Mouse (Mus musculus) kidney, embryonic 14.5 days (tissue): ENCODE measurements at regions not wholly inside any gene's neighbourhood (a gene's known extent, or its start where the extent isn't known, plus 50 kb on each side); places are given as distances from the start of the nearest gene placed in this dataset.
"Not testable (repeated sequence)": the region's sequence is repeated elsewhere in the genome, so short reads cannot be mapped to it uniquely, and the experiment has no call there.

Experiments used
- ATAC-seq: fragments of 200-750 bp; cut with Nextera tagmentation; 2 replicates; pipeline ENCODE4 v1.8.0; 2017; ENCODE audit warnings: moderate number of reproducible peaks, mild to moderate bottlenecking, moderate TSS enrichment, moderate library complexity; ENCODE audit not compliant: low FRiP score, low TSS enrichment
- H3K27ac ChIP-seq: fragments of 300-500 bp; sonication (generic); 2 replicates; pipeline ENCODE4 v1.5.1; 2014; ENCODE audit warnings: low read depth, mild to moderate bottlenecking, low read length, moderate library complexity, mixed read lengths
- H3K27me3 ChIP-seq: fragments of 300-500 bp; sonication (generic); 2 replicates; pipeline ENCODE4 v1.6.1; 2014; ENCODE audit warnings: mild to moderate bottlenecking, low read length; ENCODE audit not compliant: control insufficient read depth, insufficient read depth
- H3K36me3 ChIP-seq: fragments of 300-500 bp; sonication (generic); 2 replicates; pipeline ENCODE4 v1.6.1; 2014; ENCODE audit warnings: low read length, mixed read lengths; ENCODE audit not compliant: control insufficient read depth, insufficient read depth
- H3K4me1 ChIP-seq: fragments of 300-500 bp; sonication (generic); 2 replicates; pipeline ENCODE4 v1.6.1; 2014; ENCODE audit warnings: low read length, mixed read lengths; ENCODE audit not compliant: control insufficient read depth, insufficient read depth
- H3K4me2 ChIP-seq: fragments of 300-500 bp; sonication (generic); replicated peaks from 2 replicates; pipeline ENCODE4 v1.6.1; 2014; ENCODE audit warnings: low read depth, mild to moderate bottlenecking, low read length
- H3K4me3 ChIP-seq: fragments of 300-500 bp; sonication (generic); 2 replicates; pipeline ENCODE4 v1.5.1; 2014; ENCODE audit warnings: mild to moderate bottlenecking, low read length
- H3K9ac ChIP-seq: fragments of 300-500 bp; sonication (generic); 2 replicates; pipeline ENCODE4 v1.6.1; 2014; ENCODE audit warnings: low read depth, mild to moderate bottlenecking, low read length, moderate library complexity
- H3K9me3 ChIP-seq: fragments of 300-500 bp; sonication (generic); 2 replicates; pipeline ENCODE4 v1.6.1; 2016; ENCODE audit warnings: low read length; ENCODE audit not compliant: control insufficient read depth
- WGBS: fragments of 180-500 bp; shearing (Covaris S2); extraction: QIAGEN DNeasy Blood & Tissue Kit; methylation state at CpG from one replicate; pipeline ENCODE4 v1.1.7; 2014; 5-methylcytosine and 5-hydroxymethylcytosine counted together

DNA sequence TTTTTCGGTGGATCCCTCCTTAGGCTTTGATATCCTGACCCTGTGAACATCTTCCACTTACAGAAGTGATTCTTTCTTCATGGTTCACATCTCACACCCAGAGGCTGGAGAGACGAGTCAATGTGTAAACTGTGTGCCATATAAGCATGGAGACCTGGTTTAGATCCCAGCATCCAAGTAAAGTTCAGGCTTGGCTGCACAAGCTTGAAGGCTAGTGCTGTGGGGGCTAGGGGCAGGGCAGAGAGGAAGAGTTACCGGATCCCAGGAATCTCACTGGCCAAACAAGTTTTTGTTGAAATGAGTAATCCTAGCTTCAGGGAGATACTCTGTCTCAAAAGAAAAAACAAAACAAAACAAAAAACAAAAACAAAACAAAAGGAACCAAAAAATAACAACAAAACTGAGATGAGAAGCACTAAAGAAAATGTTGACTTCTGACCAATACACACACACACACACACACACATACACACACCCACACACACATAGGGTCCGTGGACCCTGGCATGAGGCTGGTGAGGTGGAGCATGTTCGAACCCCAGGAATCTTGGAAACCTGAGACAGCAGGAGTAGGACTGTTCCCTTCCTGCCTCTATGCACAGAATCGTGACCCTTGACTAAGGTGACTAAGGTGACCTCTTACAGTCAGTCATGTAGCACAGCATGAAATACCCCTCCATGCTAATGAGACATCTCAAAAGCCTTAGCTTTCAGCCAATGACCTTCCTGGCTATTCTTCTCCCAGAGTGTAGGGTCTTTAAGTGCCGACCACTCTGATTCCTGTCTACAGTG lies 55.2 kb downstream of the Gm12728 start:
- peak overlapping the region; percentile 24; the same call in 1 of the 2 replicates for H3K27ac ChIP-seq
- H3K4me2 ChIP-seq: no peak overlapping the region
- H3K27me3 ChIP-seq: no peaks in the 10 kb centered on the region
- no peaks in the 10 kb centered on the region for H3K9me3 ChIP-seq
- H3K36me3 ChIP-seq: no peaks in the 10 kb centered on the region
- ATAC-seq: peak; percentile 80
- 38% methylated on average over 7 of the region's 7 CpGs for WGBS
- no peak overlapping the region for H3K9ac ChIP-seq
- no peak overlapping the region for H3K4me3 ChIP-seq
- H3K4me1 ChIP-seq: peaks cover 5% of the 10 kb centered on the region

DNA sequence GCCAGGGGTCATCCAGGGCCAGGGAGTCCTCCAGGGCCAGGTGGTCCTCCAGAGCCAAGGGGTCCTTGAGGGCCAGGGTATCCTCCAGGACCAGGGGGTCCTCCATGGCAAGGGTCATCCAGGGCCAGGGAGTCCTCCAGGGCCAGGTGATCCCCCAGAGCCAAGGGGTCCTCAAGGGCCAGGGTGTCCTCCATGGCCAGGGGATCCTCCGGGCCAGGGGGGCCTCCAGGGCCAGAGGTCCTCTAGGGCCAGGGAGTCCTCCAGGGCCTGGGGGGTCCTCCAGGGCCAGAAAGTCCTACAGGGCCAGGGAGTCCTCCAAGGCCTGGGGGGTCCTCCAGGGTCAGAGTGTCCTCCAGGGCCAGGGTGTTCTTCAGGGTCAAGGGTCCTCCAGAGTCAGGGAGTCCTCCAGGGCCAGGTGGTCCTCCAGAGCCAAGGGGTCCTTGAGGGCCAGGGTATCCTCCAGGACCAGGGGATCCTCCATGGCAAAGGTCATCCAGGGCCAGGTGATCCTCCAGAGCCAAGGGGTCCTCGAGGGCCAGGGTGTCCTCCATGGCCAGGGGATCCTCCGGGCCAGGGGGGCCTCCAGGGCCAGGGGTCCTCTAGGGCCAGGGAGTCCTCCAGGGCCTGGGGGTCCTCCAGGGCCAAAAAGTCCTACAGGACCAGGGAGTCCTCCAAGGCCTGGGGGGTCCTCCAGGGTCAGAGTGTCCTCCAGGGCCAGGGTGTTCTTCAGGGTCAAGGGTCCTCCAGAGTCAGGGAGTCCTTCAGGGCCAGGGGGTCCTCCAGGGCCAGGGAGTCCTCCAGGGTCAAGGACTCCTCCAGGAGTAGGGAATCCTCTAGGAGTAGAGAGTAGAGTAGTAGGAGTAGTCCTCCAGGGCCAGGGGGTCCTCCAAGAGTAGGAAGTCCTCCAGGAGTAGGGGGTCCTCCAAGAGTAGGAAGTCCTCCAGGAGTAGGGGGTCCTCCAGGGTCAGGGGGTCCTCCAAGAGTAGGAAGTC lies 56.6 kb downstream of the Gm12728 start:
- not testable (repeated sequence) for H3K4me1 ChIP-seq, H3K27me3 ChIP-seq, H3K27ac ChIP-seq, H3K4me2 ChIP-seq, H3K9me3 ChIP-seq, ATAC-seq, H3K36me3 ChIP-seq, H3K9ac ChIP-seq, H3K4me3 ChIP-seq
- 86% methylated on average over 3 of the region's 3 CpGs for WGBS

DNA sequence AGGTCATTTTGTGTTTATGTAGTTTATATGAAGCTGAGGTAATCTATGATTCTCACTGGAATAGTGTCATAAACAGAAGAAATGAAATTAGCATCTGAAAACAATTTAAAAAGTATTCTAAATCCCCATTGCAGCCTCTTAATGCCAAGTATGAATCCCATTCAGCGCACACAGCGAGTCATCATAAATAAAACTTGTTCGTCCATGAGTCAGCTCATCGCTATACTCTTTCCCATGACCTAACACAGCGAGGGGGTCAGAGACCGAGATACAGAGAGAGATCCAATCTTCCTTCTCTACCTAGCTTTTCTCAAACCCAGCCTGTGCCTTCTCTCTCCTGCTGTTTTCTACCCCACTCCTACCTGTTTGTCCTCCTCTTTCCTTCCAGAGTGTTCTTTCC lies 63.4 kb downstream of the Gm12728 start:
- Histone ChIP-seq H3K27me3 (no peaks in the 10 kb centered on the region), H3K36me3 (no peaks in the 10 kb centered on the region), H3K4me2 (no peak overlapping the region), H3K9me3 (peaks cover 4% of the 10 kb centered on the region; the same call in 1 of the 2 replicates), H3K4me1 (no peaks in the 10 kb centered on the region), H3K27ac (no peak overlapping the region), H3K4me3 (no peak overlapping the region), H3K9ac (no peak overlapping the region)
- 92% methylated on average over 6 of the region's 6 CpGs for WGBS
- no peak for ATAC-seq

DNA sequence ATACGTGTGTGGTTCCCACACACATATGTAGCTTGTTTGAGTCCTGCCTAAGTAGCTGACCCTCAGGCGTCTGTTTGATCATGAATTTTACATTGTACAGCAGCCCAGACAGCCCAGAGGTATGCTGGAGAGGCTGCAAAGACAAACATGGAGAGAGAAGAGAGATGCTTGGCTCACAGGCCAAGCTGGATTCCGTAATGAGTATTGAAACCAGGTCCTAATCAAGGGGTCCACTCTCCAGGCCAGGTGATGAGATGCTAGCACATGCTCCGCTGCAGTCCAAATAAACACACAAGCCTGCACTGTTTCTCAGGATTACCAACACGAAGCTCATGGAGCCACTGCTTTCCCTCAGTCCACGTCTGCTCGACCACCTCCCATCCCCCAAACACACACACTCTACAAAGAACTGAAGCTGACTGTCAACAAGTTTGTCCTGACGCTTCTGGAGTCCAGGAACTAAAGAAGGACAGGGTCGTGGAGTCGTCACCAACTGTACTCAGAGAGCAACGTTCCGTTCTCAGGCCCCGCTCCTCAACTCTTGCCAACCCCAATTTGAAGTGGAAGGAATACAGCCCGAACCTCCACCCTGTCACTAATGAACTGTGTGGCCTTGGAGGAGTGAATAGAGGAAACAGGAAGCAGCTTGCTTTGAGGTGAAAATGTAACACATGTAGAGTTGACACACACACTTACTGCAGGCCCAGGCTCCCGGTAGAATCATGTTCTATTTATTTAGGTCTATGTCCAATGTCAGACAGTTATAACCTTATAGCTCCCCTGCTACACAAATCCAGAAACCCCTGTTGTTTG lies 69.6 kb downstream of the Gm12728 start:
- Histone ChIP-seq H3K4me3 (no peak overlapping the region), H3K27me3 (no peaks in the 10 kb centered on the region), H3K9ac (no peak overlapping the region), H3K9me3 (no peaks in the 10 kb centered on the region), H3K4me1 (no peaks in the 10 kb centered on the region), H3K36me3 (no peaks in the 10 kb centered on the region), H3K27ac (no peak overlapping the region), H3K4me2 (no peak overlapping the region)
- no peak for ATAC-seq
- WGBS: 60% methylated on average over 15 of the region's 15 CpGs

DNA sequence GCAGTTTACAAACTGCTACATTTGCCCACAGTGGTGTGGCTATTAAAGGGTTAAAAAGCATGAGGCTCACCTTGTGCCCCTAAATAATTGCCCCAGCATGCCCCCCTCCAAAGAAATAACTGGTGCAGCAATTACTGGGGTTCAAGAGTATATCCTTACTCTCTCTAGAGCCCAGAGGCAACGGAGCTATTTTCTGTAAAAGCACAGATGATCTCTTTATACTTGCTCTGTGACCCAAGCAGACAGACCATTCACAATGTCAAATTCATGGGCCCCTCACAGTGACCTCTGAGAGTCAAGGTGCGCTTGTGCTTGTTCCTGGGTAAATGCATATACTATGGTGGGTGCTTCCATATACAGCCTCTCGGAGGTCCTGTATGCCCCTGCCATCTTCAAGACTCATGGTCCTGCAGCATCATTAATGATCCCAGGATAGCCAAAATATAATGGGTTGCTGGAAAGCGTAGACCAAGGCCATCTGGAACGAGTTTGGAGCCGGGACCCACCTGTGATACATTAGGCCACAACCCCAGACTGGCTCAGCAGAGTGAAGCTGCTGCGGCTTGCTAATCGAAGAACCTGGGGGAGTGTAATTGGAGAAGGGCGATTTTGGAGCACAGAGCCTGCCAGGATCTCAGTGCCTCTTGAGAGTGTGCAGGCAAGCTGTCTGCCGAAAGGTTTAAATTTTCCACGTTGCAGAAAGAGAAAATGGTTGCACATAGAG lies 71.4 kb downstream of the Gm12728 start:
- Histone ChIP-seq H3K27ac (no peak overlapping the region), H3K27me3 (no peaks in the 10 kb centered on the region), H3K4me3 (no peak overlapping the region), H3K9me3 (no peaks in the 10 kb centered on the region), H3K36me3 (no peaks in the 10 kb centered on the region), H3K4me2 (no peak overlapping the region), H3K9ac (no peak overlapping the region), H3K4me1 (no peaks in the 10 kb centered on the region)
- 22% methylated on average over 11 of the region's 11 CpGs for WGBS
- ATAC-seq: peak; percentile 49

DNA sequence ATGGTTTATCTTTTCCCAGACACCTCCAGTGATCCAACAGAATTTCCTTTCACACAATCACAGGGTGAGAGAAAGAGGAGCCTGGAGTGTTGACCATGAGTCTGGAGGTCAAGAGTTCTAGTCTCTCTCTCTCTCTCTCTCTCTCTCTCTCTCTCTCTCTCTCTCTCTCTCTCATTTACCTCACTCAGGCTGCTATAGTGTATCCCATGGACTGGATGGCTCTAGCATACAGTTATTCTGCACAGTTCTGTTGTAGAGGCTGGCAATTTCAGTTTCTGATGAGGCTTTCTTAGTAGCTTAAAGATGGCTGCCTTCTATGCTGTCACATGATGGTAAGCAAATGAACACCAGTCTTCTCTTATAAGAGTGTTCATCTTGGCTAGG lies 72.0 kb downstream of the Gm12728 start:
- H3K4me3 ChIP-seq: no peak overlapping the region
- no peak overlapping the region for H3K27ac ChIP-seq
- no peaks in the 10 kb centered on the region for H3K36me3 ChIP-seq
- no peaks in the 10 kb centered on the region for H3K27me3 ChIP-seq
- no peaks in the 10 kb centered on the region for H3K9me3 ChIP-seq
- no peak overlapping the region for H3K4me2 ChIP-seq
- H3K4me1 ChIP-seq: no peaks in the 10 kb centered on the region
- no peak overlapping the region for H3K9ac ChIP-seq
- no peak for ATAC-seq

DNA sequence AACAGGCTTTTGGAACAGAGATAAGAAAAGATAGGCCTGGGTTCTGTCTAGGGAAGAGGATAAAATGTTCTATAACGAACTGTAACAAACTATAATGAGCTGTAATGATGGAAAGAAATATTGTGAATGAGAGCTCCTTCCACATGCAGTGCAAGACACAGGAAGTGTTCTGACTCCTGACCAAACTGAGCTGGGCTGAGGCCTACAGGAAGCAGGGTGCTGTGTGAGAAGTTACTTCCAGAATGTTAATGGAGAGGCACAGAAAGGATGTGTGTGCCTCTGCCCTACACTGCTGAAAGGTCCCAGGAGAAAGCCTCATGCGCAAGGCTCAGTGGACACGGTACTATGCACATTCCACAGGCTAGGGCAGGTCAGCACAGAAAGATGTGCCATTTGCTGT lies 80.8 kb downstream of the Gm12728 start:
- ATAC-seq: no peak
- WGBS: 76% methylated on average over 3 of the region's 3 CpGs
- H3K36me3 ChIP-seq: no peaks in the 10 kb centered on the region
- H3K4me2 ChIP-seq: no peak overlapping the region
- H3K27ac ChIP-seq: no peak overlapping the region
- no peaks in the 10 kb centered on the region for H3K9me3 ChIP-seq
- H3K27me3 ChIP-seq: no peaks in the 10 kb centered on the region
- H3K9ac ChIP-seq: no peak overlapping the region
- H3K4me3 ChIP-seq: no peak overlapping the region
- no peaks in the 10 kb centered on the region for H3K4me1 ChIP-seq

DNA sequence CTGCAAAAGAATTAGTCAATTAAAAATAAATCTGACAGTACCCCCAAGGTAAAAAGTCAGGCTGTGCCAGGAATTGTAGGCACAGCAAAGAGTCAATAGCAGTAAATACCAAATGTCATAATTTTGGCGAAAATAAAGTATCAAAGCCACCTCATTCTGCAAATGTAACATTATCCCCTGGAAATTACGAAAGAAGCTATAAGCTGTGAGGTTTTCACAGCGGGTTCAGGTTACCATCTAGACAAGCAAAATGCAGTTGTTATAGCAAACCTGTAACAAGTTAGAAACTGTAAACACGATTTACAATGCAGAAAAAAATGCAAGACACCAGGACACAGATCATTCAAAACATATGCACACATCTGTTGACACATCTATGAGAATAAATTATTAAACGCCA lies 87.6 kb downstream of the Gm12728 start:
- WGBS: 64% methylated on average over 5 of the region's 5 CpGs
- H3K9me3 ChIP-seq: no peaks in the 10 kb centered on the region
- H3K27ac ChIP-seq: no peak overlapping the region
- no peaks in the 10 kb centered on the region for H3K36me3 ChIP-seq
- no peak overlapping the region for H3K4me2 ChIP-seq
- no peaks in the 10 kb centered on the region; the same call in 1 of the 2 replicates for H3K27me3 ChIP-seq
- H3K4me1 ChIP-seq: no peaks in the 10 kb centered on the region
- no peak overlapping the region for H3K4me3 ChIP-seq
- H3K9ac ChIP-seq: no peak overlapping the region
- no peak for ATAC-seq
